Mouse (Mus musculus) A20 (cell line): ENCODE data around the gene Babam2.

ENCODE experiments used
- DNase-seq: peaks from one replicate; pipeline ENCODE4 v3.0.0-alpha.2; 2011; ENCODE audit warnings: low read depth, low spot score

Gene Babam2

GRCm38 (mm10) chr5:32127226-32127625, 429.7 kb downstream of the Babam2 start:
- DNase-seq, result no peak

GRCm38 (mm10) chr5:32127927-32128326, 430.4 kb downstream of the Babam2 start:
- DNase-seq, result no peak

GRCm38 (mm10) chr5:32132971-32133501, 435.6 kb downstream of the Babam2 start:
- DNase-seq, result no peak

- no peak for DNase-seq
Observed at GRCm38 (mm10) chr5:32133549-32134004, 436.1 kb downstream of the Babam2 start.

- no peak for DNase-seq
Observed at GRCm38 (mm10) chr5:32134051-32134732, 436.7 kb downstream of the Babam2 start.
